Mouse (Mus musculus): ENCODE data around the gene Adam1b. TPM values are rescaled to one million over a fixed set of nuclear protein-coding genes. Genes with fewer than 3 reads are reported as not detected.

Adam1b gene
- polyA plus RNA-seq (2012; rRNA removed), result not detected in 2 replicates

- H3K27me3 ChIP-seq (ENCODE audit: control insufficient read depth, insufficient read depth, low read length), result no peaks in the 10 kb centered on the region
- TF ChIP-seq POLR2A (IDR thresholded peaks at IDR 0.05; ENCODE audit: low read depth, low read length), result no peak
- no peak for TF ChIP-seq CTCF (IDR thresholded peaks at IDR 0.05; ENCODE audit: extremely low read depth, insufficient read length, insufficient replicate concordance, low read depth, low read length)
- H3K36me3 ChIP-seq (ENCODE audit: control insufficient read depth, insufficient read depth, low read length), result no peaks in the 10 kb centered on the region
- no peak within 1 kb of the TSS for H3K4me3 ChIP-seq (ENCODE audit: low read depth, low read length)
- no peak within 1 kb of the TSS for H3K27ac ChIP-seq (ENCODE audit: insufficient read depth, low read depth, low read length)
- WGBS, result 89% methylated on average over 3 of the region's 3 CpGs
- peaks cover 1% of the 10 kb centered on the region; the same call in 1 of the 2 replicates for H3K4me1 ChIP-seq (ENCODE audit: control insufficient read depth, insufficient read depth, insufficient read length, low read length)
These were observed at the start of gene Adam1b for GRCm38 (mm10) chr5:121503231-121503630. Gene Adam1b (minus strand): TSS chr5:121503435.

- TF ChIP-seq POLR2A (IDR thresholded peaks at IDR 0.05; ENCODE audit: low read depth, low read length) (no peak), CTCF (IDR thresholded peaks at IDR 0.05; ENCODE audit: extremely low read depth, insufficient read length, insufficient replicate concordance, low read depth, low read length) (no peak)
- 88% methylated on average over 7 of the region's 7 CpGs for WGBS
- peaks cover 2% of the 10 kb centered on the region; the same call in 1 of the 2 replicates for H3K27me3 ChIP-seq (ENCODE audit: control insufficient read depth, insufficient read depth, low read length)
- H3K36me3 ChIP-seq (ENCODE audit: control insufficient read depth, insufficient read depth, low read length), result no peaks in the 10 kb centered on the region
- no peak overlapping the region for H3K4me3 ChIP-seq (ENCODE audit: low read depth, low read length)
- H3K27ac ChIP-seq (ENCODE audit: insufficient read depth, low read depth, low read length), result no peak overlapping the region
- H3K4me1 ChIP-seq (ENCODE audit: control insufficient read depth, insufficient read depth, insufficient read length, low read length), result no peaks in the 10 kb centered on the region; the same call in 1 of the 2 replicates
These were observed 46.0 kb upstream of the Adam1b start for GRCm38 (mm10) chr5:121549196-121549595.

GRCm38 (mm10) chr5:121547084-121547483, 43.8 kb upstream of the Adam1b start:
- H3K27ac ChIP-seq (ENCODE audit: insufficient read depth, low read depth, low read length), result no peak overlapping the region
- TF ChIP-seq CTCF (IDR thresholded peaks at IDR 0.05; ENCODE audit: extremely low read depth, insufficient read length, insufficient replicate concordance, low read depth, low read length) (no peak), POLR2A (IDR thresholded peaks at IDR 0.05; ENCODE audit: low read depth, low read length) (no peak)
- no peaks in the 10 kb centered on the region for H3K36me3 ChIP-seq (ENCODE audit: control insufficient read depth, insufficient read depth, low read length)
- H3K4me1 ChIP-seq (ENCODE audit: control insufficient read depth, insufficient read depth, insufficient read length, low read length), result peaks cover 3% of the 10 kb centered on the region; the same call in 1 of the 2 replicates
- H3K4me3 ChIP-seq (ENCODE audit: low read depth, low read length), result no peak overlapping the region
- 83% methylated on average over 3 of the region's 3 CpGs for WGBS
- H3K27me3 ChIP-seq (ENCODE audit: control insufficient read depth, insufficient read depth, low read length), result no peaks in the 10 kb centered on the region; the same call in 1 of the 2 replicates

DNA sequence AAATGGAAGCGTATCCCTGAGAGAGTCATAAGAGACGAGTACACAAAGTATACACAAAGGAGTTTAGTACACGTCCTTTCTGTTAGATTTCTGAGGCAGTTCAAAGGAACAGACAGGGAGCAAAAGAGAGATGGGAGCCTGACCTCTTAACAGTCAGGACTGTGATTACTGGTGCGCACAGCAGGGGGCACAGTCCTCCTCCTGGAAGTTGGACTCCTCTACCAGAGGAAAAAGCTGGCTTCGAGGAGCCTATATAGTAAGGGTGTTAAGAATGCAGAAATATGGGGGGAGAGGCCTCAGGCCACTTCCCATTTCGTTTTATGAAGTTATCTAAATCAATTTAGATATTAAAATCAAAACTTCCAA, 43.3 kb upstream of the Adam1b start:
- no peaks in the 10 kb centered on the region; the same call in 1 of the 2 replicates for H3K27me3 ChIP-seq (ENCODE audit: control insufficient read depth, insufficient read depth, low read length)
- TF ChIP-seq CTCF (IDR thresholded peaks at IDR 0.05; ENCODE audit: extremely low read depth, insufficient read length, insufficient replicate concordance, low read depth, low read length) (peak; percentile 61; the same call in 1 of the 2 replicates), POLR2A (IDR thresholded peaks at IDR 0.05; ENCODE audit: low read depth, low read length) (no peak)
- peaks cover 3% of the 10 kb centered on the region; the same call in 1 of the 2 replicates for H3K4me1 ChIP-seq (ENCODE audit: control insufficient read depth, insufficient read depth, insufficient read length, low read length)
- H3K4me3 ChIP-seq (ENCODE audit: low read depth, low read length), result peak overlapping the region; percentile 75
- H3K27ac ChIP-seq (ENCODE audit: insufficient read depth, low read depth, low read length), result no peak overlapping the region
- WGBS, result 5% methylated on average over 6 of the region's 6 CpGs
- no peaks in the 10 kb centered on the region for H3K36me3 ChIP-seq (ENCODE audit: control insufficient read depth, insufficient read depth, low read length)

- TF ChIP-seq POLR2A (IDR thresholded peaks at IDR 0.05; ENCODE audit: low read depth, low read length) (no peak), CTCF (IDR thresholded peaks at IDR 0.05; ENCODE audit: extremely low read depth, insufficient read length, insufficient replicate concordance, low read depth, low read length) (no peak)
- H3K36me3 ChIP-seq (ENCODE audit: control insufficient read depth, insufficient read depth, low read length), result no peaks in the 10 kb centered on the region
- no peaks in the 10 kb centered on the region; the same call in 1 of the 2 replicates for H3K27me3 ChIP-seq (ENCODE audit: control insufficient read depth, insufficient read depth, low read length)
- peaks cover 3% of the 10 kb centered on the region; the same call in 1 of the 2 replicates for H3K4me1 ChIP-seq (ENCODE audit: control insufficient read depth, insufficient read depth, insufficient read length, low read length)
- under 1% methylated on average over 55 of the region's 55 CpGs for WGBS
- H3K27ac ChIP-seq (ENCODE audit: insufficient read depth, low read depth, low read length), result peak within 1 kb of the TSS; percentile 76
- peak within 1 kb of the TSS; percentile 75 for H3K4me3 ChIP-seq (ENCODE audit: low read depth, low read length)
These were observed 42.7 kb upstream of the Adam1b start, which contains the start of gene Mapkapk5 for GRCm38 (mm10) chr5:121545793-121546529. Gene Mapkapk5 (minus strand): TSS chr5:121545905.

- no peaks in the 10 kb centered on the region; the same call in 1 of the 2 replicates for H3K36me3 ChIP-seq (ENCODE audit: control insufficient read depth, insufficient read depth, low read length)
- under 1% methylated on average over 89 of the region's 97 CpGs for WGBS
- peak within 1 kb of the TSS; percentile 75 for H3K4me3 ChIP-seq (ENCODE audit: low read depth, low read length)
- TF ChIP-seq CTCF (IDR thresholded peaks at IDR 0.05; ENCODE audit: extremely low read depth, insufficient read length, insufficient replicate concordance, low read depth, low read length) (no peak), POLR2A (IDR thresholded peaks at IDR 0.05; ENCODE audit: low read depth, low read length) (peak; percentile 18; the same call in 1 of the 2 replicates)
- H3K4me1 ChIP-seq (ENCODE audit: control insufficient read depth, insufficient read depth, insufficient read length, low read length), result peaks cover 3% of the 10 kb centered on the region; the same call in 1 of the 2 replicates
- no peaks in the 10 kb centered on the region; the same call in 1 of the 2 replicates for H3K27me3 ChIP-seq (ENCODE audit: control insufficient read depth, insufficient read depth, low read length)
- peak within 1 kb of the TSS; percentile 76 for H3K27ac ChIP-seq (ENCODE audit: insufficient read depth, low read depth, low read length)
These were observed 41.9 kb upstream of the Adam1b start, which contains the start of the genes Adam1a and Gm42878 for GRCm38 (mm10) chr5:121544910-121545792. Gene Adam1a (minus strand): TSS chr5:121545482. Gene Gm42878 (minus strand): TSS chr5:121545482.
